Mouse (Mus musculus) liver, postnatal 0 days (tissue): ENCODE data around the gene Sowahd.

Experiments used
- CTCF ChIP-seq: sonication (generic); IDR thresholded peaks from 2 replicates; pipeline ENCODE4 v1.5.1; 2016; ENCODE audit warnings: antibody characterized with exemption, low read depth
- EP300 ChIP-seq: IDR thresholded peaks from 2 replicates; pipeline ENCODE4 v1.6.1; 2016; ENCODE audit warnings: antibody characterized with exemption, low read depth, mild to moderate bottlenecking

DNA sequence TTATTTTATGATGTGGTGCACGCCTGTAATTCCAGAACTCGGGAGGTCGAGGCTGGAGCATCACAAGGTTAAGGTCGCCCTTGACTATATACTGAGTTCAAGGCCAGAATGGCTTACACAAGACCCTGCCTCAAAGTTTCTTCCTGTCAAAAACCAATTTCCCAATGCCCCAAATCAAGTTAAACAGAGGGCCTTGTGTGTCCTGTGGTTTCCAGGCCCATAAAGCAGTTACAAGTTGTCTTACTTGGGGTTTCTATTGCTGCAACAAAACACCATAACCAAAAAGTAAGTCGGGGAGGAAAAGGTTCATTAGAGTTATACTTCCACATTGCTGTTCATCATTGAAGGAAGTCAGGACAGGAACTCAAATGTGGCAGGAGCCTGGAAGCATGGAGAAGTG lies 20.1 kb downstream of the Sowahd start:
- TF ChIP-seq CTCF (no peak), EP300 (no peak)
